Mouse (Mus musculus): ENCODE results near the gene Runx3. TPM values are rescaled to one million over a fixed set of nuclear protein-coding genes. Genes with fewer than 3 reads are reported as not detected.

The Runx3 gene
- polyA plus RNA-seq, 1 experiment, result not detected

DNA sequence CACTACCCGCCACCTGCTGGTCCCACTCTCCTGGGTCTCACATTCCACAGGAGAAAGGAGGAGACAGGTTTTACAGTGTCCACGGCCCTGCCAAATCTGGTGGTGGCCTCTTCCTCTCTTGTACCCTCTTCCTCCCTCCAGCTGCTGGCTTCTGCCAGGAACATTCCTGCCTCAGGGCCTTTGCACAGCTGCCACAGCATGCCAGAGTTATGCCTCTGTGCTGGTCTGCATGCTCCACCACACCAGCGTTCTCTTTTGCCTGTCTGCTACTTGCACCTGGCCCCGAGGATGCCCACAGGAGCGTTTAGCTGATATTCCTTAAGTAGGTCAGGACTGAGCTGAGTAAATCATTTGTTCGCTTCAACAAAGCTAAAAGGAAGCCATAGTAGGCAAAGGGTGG lies 45.3 kb downstream of the Runx3 start:
- no peaks in the 10 kb centered on the region for H3K4me1 ChIP-seq (ENCODE audit: control insufficient read depth, insufficient read depth, low read length)
- no peak overlapping the region for H3K4me3 ChIP-seq (ENCODE audit: insufficient read depth, low read length)
- no peak overlapping the region for H3K27ac ChIP-seq (ENCODE audit: insufficient read depth, low read length)
- TF ChIP-seq CTCF (IDR thresholded peaks at IDR 0.05; ENCODE audit: extremely low read depth, insufficient read depth, low read length) (no peak), POLR2A (IDR thresholded peaks at IDR 0.05; ENCODE audit: extremely low read depth, insufficient read depth, low read length) (no peak)

DNA sequence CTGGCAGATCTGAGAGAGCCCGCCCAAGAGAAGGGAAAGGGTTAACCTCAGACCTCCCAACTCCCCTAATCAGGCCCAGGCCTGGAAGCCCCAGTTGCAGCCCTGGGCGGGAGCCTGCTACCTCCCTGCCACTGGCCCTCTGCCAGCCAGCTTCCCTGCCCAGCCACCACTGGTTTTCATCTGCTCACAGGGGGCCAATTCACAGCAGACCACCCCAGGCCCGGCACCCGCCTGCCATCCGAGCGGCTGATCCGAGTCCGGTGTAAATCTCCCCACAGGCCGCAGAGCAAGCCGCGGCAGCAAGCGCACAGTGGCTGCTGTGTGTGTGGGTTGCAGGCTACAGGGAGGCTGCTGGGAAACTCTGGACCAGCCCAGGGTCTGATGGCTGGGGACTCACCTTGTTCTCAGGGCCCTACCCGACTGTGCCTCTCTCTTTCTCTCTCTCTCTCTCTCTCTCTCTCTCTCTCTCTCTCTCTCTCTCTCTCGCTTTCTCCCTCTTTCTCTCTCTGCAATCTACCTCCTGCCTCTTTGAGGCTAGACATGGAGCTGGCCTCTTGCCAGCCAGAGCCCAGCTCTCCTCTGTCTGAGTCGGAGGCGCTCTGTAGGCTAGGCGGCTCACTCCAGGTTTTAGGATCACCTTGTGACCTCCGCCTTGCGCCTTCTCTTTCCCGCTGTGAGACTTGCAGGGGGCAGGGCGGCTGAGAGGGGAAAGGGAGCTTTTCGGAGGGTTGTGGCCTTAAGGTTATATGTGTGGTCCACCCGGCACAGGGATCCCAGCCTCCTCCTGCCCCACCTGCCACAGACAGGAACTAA lies 46.2 kb downstream of the Runx3 start:
- Histone ChIP-seq H3K4me3 (ENCODE audit: insufficient read depth, low read length) (no peak overlapping the region), H3K4me1 (ENCODE audit: control insufficient read depth, insufficient read depth, low read length) (no peaks in the 10 kb centered on the region), H3K27ac (ENCODE audit: insufficient read depth, low read length) (no peak overlapping the region)
- TF ChIP-seq CTCF (IDR thresholded peaks at IDR 0.05; ENCODE audit: extremely low read depth, insufficient read depth, low read length), result no peak
- TF ChIP-seq POLR2A (IDR thresholded peaks at IDR 0.05; ENCODE audit: extremely low read depth, insufficient read depth, low read length), result no peak

DNA sequence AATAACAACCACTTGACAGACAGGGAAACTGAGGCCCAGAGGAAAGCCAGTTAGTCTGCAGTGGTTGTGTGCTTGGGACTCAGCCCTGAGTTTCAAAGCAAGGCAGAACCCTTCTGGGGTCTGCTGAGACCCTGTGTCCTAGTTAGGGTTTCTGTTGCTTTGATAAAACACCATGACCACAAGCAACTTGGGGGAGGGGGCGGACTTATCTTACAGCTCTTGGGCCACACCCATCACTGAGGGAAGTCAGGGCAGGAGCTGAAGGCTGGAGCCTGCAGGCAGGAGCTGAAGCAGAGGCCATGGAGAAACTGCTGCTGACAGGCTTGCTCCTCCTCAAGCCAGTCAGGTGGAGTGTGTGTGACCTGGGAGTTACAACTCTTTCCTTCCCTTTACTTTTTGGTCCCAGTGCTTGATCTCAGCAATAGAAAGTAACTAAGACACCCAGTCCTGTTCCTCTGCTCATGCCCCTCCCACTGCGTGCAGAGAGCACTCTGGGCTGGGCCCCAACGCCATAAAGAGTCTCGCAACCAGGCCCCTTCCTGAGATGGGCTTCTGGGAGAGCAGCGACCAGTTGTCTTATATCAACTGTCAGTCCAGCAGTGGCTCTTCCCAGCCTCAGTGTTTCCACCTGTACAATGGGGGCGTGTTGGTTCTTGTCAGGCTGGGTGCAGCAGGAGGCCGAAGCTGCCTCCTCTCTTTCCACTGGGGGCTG lies 47.5 kb downstream of the Runx3 start:
- Histone ChIP-seq H3K4me3 (ENCODE audit: insufficient read depth, low read length) (no peak overlapping the region), H3K27ac (ENCODE audit: insufficient read depth, low read length) (no peak overlapping the region), H3K4me1 (ENCODE audit: control insufficient read depth, insufficient read depth, low read length) (no peaks in the 10 kb centered on the region)
- TF ChIP-seq CTCF (IDR thresholded peaks at IDR 0.05; ENCODE audit: extremely low read depth, insufficient read depth, low read length), result no peak
- no peak for TF ChIP-seq POLR2A (IDR thresholded peaks at IDR 0.05; ENCODE audit: extremely low read depth, insufficient read depth, low read length)

DNA sequence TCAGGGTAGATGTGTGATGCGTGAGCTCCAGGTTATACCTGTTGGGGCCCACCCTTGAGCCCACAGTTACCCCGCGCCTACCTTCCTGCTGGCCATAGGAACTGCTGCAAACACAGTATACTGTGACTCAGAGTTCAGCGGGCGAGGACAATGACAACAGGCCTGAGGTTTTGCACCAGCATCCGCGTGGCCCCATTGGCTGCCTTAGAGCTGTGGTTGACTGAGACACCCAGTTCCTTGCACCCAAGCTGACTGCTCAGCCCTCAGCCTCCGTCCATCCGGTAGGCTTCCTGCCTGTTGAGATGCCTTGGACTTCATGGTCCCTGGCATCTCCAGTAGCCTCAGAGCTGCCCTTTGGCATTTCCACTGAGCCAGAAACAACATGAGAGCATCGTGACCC lies 48.6 kb downstream of the Runx3 start:
- Histone ChIP-seq H3K4me3 (ENCODE audit: insufficient read depth, low read length) (no peak overlapping the region), H3K27ac (ENCODE audit: insufficient read depth, low read length) (no peak overlapping the region), H3K4me1 (ENCODE audit: control insufficient read depth, insufficient read depth, low read length) (no peaks in the 10 kb centered on the region)
- TF ChIP-seq CTCF (IDR thresholded peaks at IDR 0.05; ENCODE audit: extremely low read depth, insufficient read depth, low read length) (no peak), POLR2A (IDR thresholded peaks at IDR 0.05; ENCODE audit: extremely low read depth, insufficient read depth, low read length) (no peak)

DNA sequence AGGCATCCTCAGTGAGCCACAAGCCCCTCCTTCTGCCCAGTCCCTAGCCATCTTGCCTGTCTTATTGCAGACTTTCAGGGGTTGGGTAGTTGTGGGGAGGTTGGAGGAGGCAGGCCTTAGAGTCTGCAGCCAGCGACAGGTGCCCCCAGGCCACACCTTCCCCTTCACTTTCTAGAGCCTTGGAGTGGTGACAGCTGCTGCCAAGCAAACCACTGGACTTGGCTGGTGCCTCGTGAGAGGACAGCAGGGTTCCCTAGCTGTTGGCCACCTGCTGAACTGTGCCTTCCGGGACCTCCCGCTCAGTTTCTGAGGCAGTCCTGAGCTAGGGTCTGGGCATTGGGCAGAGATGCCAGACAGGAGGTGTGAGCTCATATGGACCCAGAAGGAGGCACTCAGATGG lies 49.0 kb downstream of the Runx3 start:
- Histone ChIP-seq H3K4me3 (ENCODE audit: insufficient read depth, low read length) (no peak overlapping the region), H3K4me1 (ENCODE audit: control insufficient read depth, insufficient read depth, low read length) (no peaks in the 10 kb centered on the region), H3K27ac (ENCODE audit: insufficient read depth, low read length) (no peak overlapping the region)
- TF ChIP-seq POLR2A (IDR thresholded peaks at IDR 0.05; ENCODE audit: extremely low read depth, insufficient read depth, low read length) (no peak), CTCF (IDR thresholded peaks at IDR 0.05; ENCODE audit: extremely low read depth, insufficient read depth, low read length) (no peak)

DNA sequence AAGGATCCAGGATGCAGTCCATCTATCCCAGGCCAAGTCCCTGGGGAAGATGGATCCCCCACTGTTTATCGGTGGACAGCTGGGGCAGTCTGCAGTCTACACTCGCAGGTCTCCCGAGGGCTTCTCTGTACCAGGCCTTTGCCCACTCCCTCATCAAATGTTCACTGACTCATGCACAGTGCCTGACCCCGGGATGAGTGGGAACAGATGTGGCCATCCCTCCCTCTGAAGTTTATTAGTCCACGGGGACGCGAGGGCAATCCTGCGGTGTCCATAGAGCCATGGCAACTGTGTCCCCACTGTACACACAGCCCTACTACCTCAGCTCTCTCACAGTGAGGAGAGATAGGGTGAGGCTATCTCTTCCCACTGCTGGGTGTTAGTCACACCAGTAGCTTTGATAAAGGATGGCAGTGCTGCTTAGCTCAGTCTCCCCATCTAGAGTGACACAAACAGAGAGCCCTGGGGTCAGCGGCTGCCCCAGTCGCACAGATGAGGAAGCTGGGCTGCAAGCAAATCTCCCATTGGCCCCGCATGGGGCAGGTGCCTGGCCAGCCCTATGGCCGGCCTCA lies 50.9 kb downstream of the Runx3 start:
- no peak overlapping the region for H3K4me3 ChIP-seq (ENCODE audit: insufficient read depth, low read length)
- no peaks in the 10 kb centered on the region for H3K4me1 ChIP-seq (ENCODE audit: control insufficient read depth, insufficient read depth, low read length)
- TF ChIP-seq POLR2A (IDR thresholded peaks at IDR 0.05; ENCODE audit: extremely low read depth, insufficient read depth, low read length) (no peak), CTCF (IDR thresholded peaks at IDR 0.05; ENCODE audit: extremely low read depth, insufficient read depth, low read length) (no peak)
- H3K27ac ChIP-seq (ENCODE audit: insufficient read depth, low read length), result no peak overlapping the region

DNA sequence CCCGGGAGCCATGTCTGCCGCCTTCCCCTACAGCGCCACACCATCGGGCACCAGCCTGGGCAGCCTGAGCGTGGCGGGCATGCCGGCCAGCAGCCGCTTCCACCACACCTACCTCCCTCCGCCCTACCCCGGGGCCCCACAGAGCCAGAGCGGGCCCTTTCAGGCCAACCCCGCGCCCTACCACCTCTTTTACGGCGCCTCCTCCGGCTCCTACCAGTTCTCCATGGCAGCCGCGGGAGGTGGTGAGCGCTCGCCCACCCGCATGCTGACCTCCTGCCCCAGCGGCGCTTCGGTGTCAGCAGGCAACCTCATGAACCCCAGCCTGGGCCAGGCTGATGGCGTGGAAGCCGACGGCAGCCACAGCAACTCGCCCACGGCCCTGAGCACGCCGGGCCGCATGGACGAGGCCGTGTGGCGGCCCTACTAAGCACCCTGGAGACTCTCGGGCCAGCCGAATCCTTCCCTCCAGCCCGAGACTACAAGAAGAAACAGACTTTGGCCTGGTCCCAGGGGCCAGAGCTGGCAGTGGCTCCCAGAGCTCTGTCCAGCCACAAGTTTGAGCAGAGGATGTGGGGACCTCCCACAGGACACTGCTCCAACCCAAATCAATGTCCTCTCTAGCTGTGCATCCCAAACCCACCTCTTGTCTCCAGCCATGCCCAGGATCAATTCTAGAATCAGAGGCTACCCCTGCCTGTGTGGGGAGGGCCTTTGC lies 55.1 kb downstream of the Runx3 start:
- Histone ChIP-seq H3K4me1 (ENCODE audit: control insufficient read depth, insufficient read depth, low read length) (no peaks in the 10 kb centered on the region), H3K27ac (ENCODE audit: insufficient read depth, low read length) (no peak overlapping the region), H3K4me3 (ENCODE audit: insufficient read depth, low read length) (no peak overlapping the region)
- TF ChIP-seq POLR2A (IDR thresholded peaks at IDR 0.05; ENCODE audit: extremely low read depth, insufficient read depth, low read length) (no peak), CTCF (IDR thresholded peaks at IDR 0.05; ENCODE audit: extremely low read depth, insufficient read depth, low read length) (no peak)

DNA sequence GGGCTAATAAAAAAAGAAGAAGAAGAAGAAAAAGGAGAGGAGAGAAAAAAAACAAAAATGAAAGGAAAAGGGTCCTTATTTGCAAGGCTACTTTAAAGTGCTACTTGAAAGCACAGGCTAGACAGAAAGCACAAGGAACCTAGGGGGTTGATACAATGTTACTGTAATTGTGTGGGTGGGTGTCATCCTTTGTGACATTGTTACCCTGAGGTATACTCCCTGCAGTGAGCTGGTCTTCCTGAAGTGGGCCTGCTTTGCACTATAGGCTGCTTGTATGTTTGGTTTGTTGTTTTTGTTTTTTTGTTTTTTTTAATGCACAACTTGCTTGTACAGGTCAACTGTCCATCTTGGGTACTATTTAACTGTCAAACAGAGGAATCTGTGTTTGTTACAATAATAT lies 57.1 kb downstream of the Runx3 start:
- Histone ChIP-seq H3K27ac (ENCODE audit: insufficient read depth, low read length) (no peak overlapping the region), H3K4me3 (ENCODE audit: insufficient read depth, low read length) (no peak overlapping the region), H3K4me1 (ENCODE audit: control insufficient read depth, insufficient read depth, low read length) (no peaks in the 10 kb centered on the region)
- no peak for TF ChIP-seq POLR2A (IDR thresholded peaks at IDR 0.05; ENCODE audit: extremely low read depth, insufficient read depth, low read length)
- no peak for TF ChIP-seq CTCF (IDR thresholded peaks at IDR 0.05; ENCODE audit: extremely low read depth, insufficient read depth, low read length)

DNA sequence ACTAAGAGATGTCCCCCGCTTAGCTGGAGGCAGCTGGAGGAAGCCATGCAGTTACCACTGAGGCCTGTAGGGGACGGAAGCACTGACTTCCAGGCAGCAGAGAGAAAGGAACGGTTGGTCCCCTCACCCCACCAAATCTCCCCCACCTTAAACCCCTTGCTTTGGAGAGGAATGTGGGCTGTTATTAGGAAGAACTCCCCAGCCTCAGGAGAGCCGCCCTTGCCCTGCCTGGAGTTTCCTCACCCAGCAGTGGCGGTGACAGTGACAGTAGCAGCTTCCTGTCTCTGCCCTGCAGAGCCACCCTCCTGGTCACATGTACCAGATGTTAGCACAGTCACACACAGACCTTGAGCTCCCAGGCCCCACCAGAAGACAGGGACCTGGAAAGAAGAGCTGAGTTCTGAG lies 58.6 kb downstream of the Runx3 start:
- no peak for TF ChIP-seq POLR2A (IDR thresholded peaks at IDR 0.05; ENCODE audit: extremely low read depth, insufficient read depth, low read length)
- TF ChIP-seq CTCF (IDR thresholded peaks at IDR 0.05; ENCODE audit: extremely low read depth, insufficient read depth, low read length), result peak; percentile 40
- H3K4me1 ChIP-seq (ENCODE audit: control insufficient read depth, insufficient read depth, low read length), result no peaks in the 10 kb centered on the region
- no peak overlapping the region for H3K4me3 ChIP-seq (ENCODE audit: insufficient read depth, low read length)
- no peak overlapping the region for H3K27ac ChIP-seq (ENCODE audit: insufficient read depth, low read length)

All from cortical plate, adult 2 months (tissue).